ENCODE assay signal across 21 mouse cellular contexts in genomic region chr14:62795719-62796118, GRCm38 (mm10).
"Had no signal": no experiment of that assay in that cellular context is flagged by ENCODE, and none has a peak within 500 bp of the region (broad histone marks: within the 10 kb centered on the region; RNA-seq: fewer than 3 reads in every experiment).

No protein-coding gene starts in this region.

- H3K27me3 ChIP-seq: limb, embryonic 12.5 days; limb, embryonic 15.5 days had no signal

- H3K27ac ChIP-seq: limb, embryonic 12.5 days; limb, embryonic 15.5 days; liver, embryonic 14.5 days; stomach, postnatal 0 days had no signal

- H3K9me3 ChIP-seq: limb, embryonic 12.5 days; limb, embryonic 15.5 days had no signal

- ATAC-seq: liver, postnatal 0 days had no signal

- H3K9ac ChIP-seq: limb, embryonic 12.5 days; limb, embryonic 15.5 days; liver, embryonic 14.5 days; liver, postnatal 0 days; lung, embryonic 14.5 days had no signal

- H3K4me3 ChIP-seq: limb, embryonic 12.5 days; limb, embryonic 15.5 days had no signal

- DNase-seq: kidney, adult 18-20 months; kidney, adult 9 months; kidney, postnatal 14 days; kidney, postnatal 4 days; left cerebral cortex, postnatal 4 days; liver, postnatal 0 days; lung, embryonic 14.5 days; lung, postnatal 14 days; lung, postnatal 4 days; midbrain, embryonic 14.5 days; right cerebral cortex, adult 18-20 months; right cerebral cortex, postnatal 14 days; right cerebral cortex, postnatal 4 days; thymus, adult 2 months; thymus, postnatal 14 days; thymus, postnatal 4 days had no signal

- H3K36me3 ChIP-seq: limb, embryonic 12.5 days; limb, embryonic 15.5 days had no signal

- H3K4me2 ChIP-seq: limb, embryonic 12.5 days; limb, embryonic 15.5 days; liver, embryonic 11.5 days; lung, embryonic 14.5 days had no signal
